Mouse (Mus musculus) kidney, adult 2 months (tissue): Measurements from ENCODE around the gene Khdc1b. TPM values are rescaled to one million over a fixed set of nuclear protein-coding genes. Genes with fewer than 3 reads are reported as not detected.

ENCODE experiments used
- DNase-seq: peaks from one replicate; pipeline ENCODE4 v3.0.0; 2021
- H3K27ac ChIP-seq: fragments of 200-500 bp; 2 replicates; pipeline ENCODE4 v1.5.1; 2012; ENCODE audit warnings: low read depth, low read length, control low read depth, inconsistent platforms; ENCODE audit not compliant: insufficient read depth
- H3K27me3 ChIP-seq: fragments of 200-500 bp; replicated peaks from 2 replicates; pipeline ENCODE4 v1.6.1; 2012; ENCODE audit warnings: mild to moderate bottlenecking, moderate library complexity, low read length, inconsistent platforms; ENCODE audit not compliant: control insufficient read depth, insufficient read depth
- H3K36me3 ChIP-seq: fragments of 200-500 bp; 2 replicates; pipeline ENCODE4 v1.6.1; 2012; ENCODE audit warnings: mild to moderate bottlenecking, moderate library complexity, low read length, inconsistent platforms; ENCODE audit not compliant: control insufficient read depth, insufficient read depth
- H3K4me1 ChIP-seq: fragments of 200-500 bp; 2 replicates; pipeline ENCODE4 v1.6.1; 2011; ENCODE audit warnings: low read length; ENCODE audit not compliant: control insufficient read depth, insufficient read depth
- H3K4me3 ChIP-seq: fragments of 200-500 bp; 2 replicates; pipeline ENCODE4 v1.5.1; 2011; ENCODE audit warnings: mild to moderate bottlenecking, low read depth, low read length, control low read depth; ENCODE audit not compliant: insufficient read depth
- CTCF ChIP-seq: fragments of 200-500 bp; conservative IDR thresholded peaks from 2 replicates; pipeline ENCODE4 v1.5.1; 2011; ENCODE audit warnings: low read depth, mild to moderate bottlenecking, control low read depth, low read length, moderate library complexity, mixed read lengths; ENCODE audit not compliant: insufficient read depth, insufficient read length
- POLR2A ChIP-seq: fragments of 200-500 bp; IDR thresholded peaks from one replicate; pipeline ENCODE4 v1.6.1; 2011; ENCODE audit warnings: low read depth, low read length, control low read depth
- WGBS: fragments of 180-500 bp; shearing (Covaris S2); methylation state at CpG from one replicate; pipeline ENCODE4 v1.1.7; 2018; 5-methylcytosine and 5-hydroxymethylcytosine counted together
- polyA plus RNA-seq: library from polyadenylated mRNA; depleted of rRNA; stranded (reverse); fragments of >200 nt; gene quantifications from 2 replicates; pipeline ENCODE4 v1.2.3, GENCODE M21; 2012; rRNA removed

Khdc1b gene
- polyA plus RNA-seq, 1 experiment = not detected

- 92% methylated on average over 3 of the region's 3 CpGs for WGBS
- H3K4me3 ChIP-seq = no peak overlapping the region
- no peak overlapping the region for H3K27ac ChIP-seq
- no peak for DNase-seq
- no peaks in the 10 kb centered on the region for H3K4me1 ChIP-seq
- H3K36me3 ChIP-seq = no peaks in the 10 kb centered on the region
- no peaks in the 10 kb centered on the region for H3K27me3 ChIP-seq
- TF ChIP-seq CTCF (no peak), POLR2A (no peak)
Observed at GRCm38 (mm10) chr1:21431666-21432065, 48.3 kb downstream of the Khdc1b start.

- H3K4me1 ChIP-seq = no peaks in the 10 kb centered on the region
- no peak overlapping the region for H3K4me3 ChIP-seq
- TF ChIP-seq POLR2A (no peak), CTCF (no peak)
- 66% methylated on average over 3 of the region's 3 CpGs for WGBS
- no peaks in the 10 kb centered on the region for H3K36me3 ChIP-seq
- no peak for DNase-seq
- no peak overlapping the region for H3K27ac ChIP-seq
- no peaks in the 10 kb centered on the region for H3K27me3 ChIP-seq
Observed at GRCm38 (mm10) chr1:21434853-21435252, 51.5 kb downstream of the Khdc1b start.

Other genes with a start within 250 kb of the Khdc1b start
- 6.7 and 8.8 TPM in 2 replicates for gene Tmem14a, start 165.0 kb upstream of the Khdc1b start, polyA plus RNA-seq
- 86.0 and 109 TPM in 2 replicates for gene Gsta3, start 143.0 kb upstream of the Khdc1b start, polyA plus RNA-seq
- 0.05 TPM in 1 of 2 replicates, not detected in the other for gene Khdc1a, start 33.9 kb upstream of the Khdc1b start, polyA plus RNA-seq
- not detected in 2 replicates for gene Khdc1c, start 15.2 kb upstream of the Khdc1b start, polyA plus RNA-seq